Mouse (Mus musculus) lung, postnatal 25 days (tissue): Measurements from ENCODE around the gene Dennd2d.
A peak's percentile ranks its signal among the peaks of the same experiment; 100 is the strongest.

Source experiments
- DNase-seq: peaks from one replicate; pipeline ENCODE4 v3.0.0; 2022; ENCODE audit warnings: low spot score

Gene Dennd2d

GRCm38 (mm10) chr3:106496045-106496721 is 14.0 kb downstream of the Dennd2d start:
- DNase-seq: peak; percentile 85

GRCm38 (mm10) chr3:106496996-106497395 is 14.8 kb downstream of the Dennd2d start:
- DNase-seq: no peak

- no peak for DNase-seq
Measured at GRCm38 (mm10) chr3:106500510-106500909, 18.3 kb downstream of the Dennd2d start.

- no peak for DNase-seq
Measured at GRCm38 (mm10) chr3:106502892-106503291, 20.7 kb downstream of the Dennd2d start.

GRCm38 (mm10) chr3:106510669-106511068 is 28.5 kb downstream of the Dennd2d start:
- no peak for DNase-seq

- no peak for DNase-seq
Measured at GRCm38 (mm10) chr3:106515016-106515415, 32.8 kb downstream of the Dennd2d start.

GRCm38 (mm10) chr3:106522730-106523129 is 40.5 kb downstream of the Dennd2d start:
- DNase-seq: no peak

GRCm38 (mm10) chr3:106526411-106526810 is 44.2 kb downstream of the Dennd2d start:
- no peak for DNase-seq

GRCm38 (mm10) chr3:106528032-106528431 is 45.8 kb downstream of the Dennd2d start:
- no peak for DNase-seq

- DNase-seq: no peak
Measured at GRCm38 (mm10) chr3:106533277-106533676, 51.1 kb downstream of the Dennd2d start.

GRCm38 (mm10) chr3:106544721-106545316 is 62.6 kb downstream of the Dennd2d start:
- no peak for DNase-seq

GRCm38 (mm10) chr3:106547171-106547923 is 65.1 kb downstream of the Dennd2d start, which contains the start of the genes Dram2 and Cept1:
TSS of gene Dram2 (plus strand) at chr3:106547798.
TSS of gene Cept1 (minus strand) at chr3:106547802.
- peak; percentile 95 for DNase-seq

- peak; percentile 78 for DNase-seq
Measured at GRCm38 (mm10) chr3:106547924-106548539, 65.8 kb downstream of the Dennd2d start.

GRCm38 (mm10) chr3:106548971-106549370 is 66.8 kb downstream of the Dennd2d start:
- peak; percentile 31 for DNase-seq
